In the genomic region with DNA sequence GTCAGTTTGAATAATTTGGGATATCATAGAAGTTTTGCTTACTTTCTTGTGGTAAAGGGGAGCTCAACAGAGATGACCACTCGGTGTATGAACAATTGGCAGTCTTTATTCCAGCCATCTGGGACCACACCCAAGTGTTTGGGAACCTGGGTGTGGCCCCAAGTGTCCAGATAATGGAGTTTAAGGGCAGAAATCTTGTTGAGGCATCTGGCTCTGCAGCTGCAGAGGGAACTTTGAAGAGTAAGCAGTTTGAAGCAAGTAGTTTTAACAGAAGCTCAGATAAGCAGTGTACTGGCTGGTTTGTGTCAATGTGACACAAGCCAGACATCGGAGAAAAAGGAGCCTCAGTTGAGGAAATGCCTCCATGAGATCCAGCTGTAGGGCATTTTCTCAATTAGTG, we compare ENCODE assay signal across 17 mouse cellular contexts. TPM values are rescaled to one million over a fixed set of nuclear protein-coding genes. Genes with fewer than 3 reads are reported as not detected.
DNase-seq lines count a peak whose midpoint lies in the region; ATAC-seq and TF ChIP-seq lines count a peak whose summit lies in the region.
"Had no signal": no experiment of that assay in that cellular context is flagged by ENCODE, and none has a peak within 500 bp of the region (broad histone marks: within the 10 kb centered on the region; RNA-seq: fewer than 3 reads in every experiment).

No protein-coding gene starts in this region.

- no peak for TF ChIP-seq CTCF in lung, postnatal 0 days (IDR thresholded peaks at IDR 0.05)

- H3K27ac ChIP-seq in lung, postnatal 0 days (ENCODE audit: low read length), result no peak overlapping the region
- no peak overlapping the region for H3K27ac ChIP-seq in embryonic facial prominence, embryonic 11.5 days (replicated peaks; ENCODE audit: low read depth, low read length)
- H3K27ac ChIP-seq: hindbrain, embryonic 10.5 days had no signal

- intact Hi-C loops in heart, postnatal 10 days (cut with DNase I), result no loop called here

- H3K79me2 ChIP-seq in myocyte (ENCODE audit: control insufficient read depth, insufficient read depth), result no peaks in the 10 kb centered on the region

- H3K27me3 ChIP-seq in lung, postnatal 0 days (replicated peaks; ENCODE audit: insufficient read depth, low read length), result 0 out of 2 replicates have a peak, but pooled peaks cover 3% of the 10 kb centered on the region
- no peaks in the 10 kb centered on the region for H3K27me3 ChIP-seq in embryonic facial prominence, embryonic 11.5 days (ENCODE audit: control insufficient read depth, insufficient read depth, low read length)
- H3K27me3 ChIP-seq in myocyte (ENCODE audit: control insufficient read depth, insufficient read depth, insufficient read length), result peaks cover 6% of the 10 kb centered on the region

- no peak for ATAC-seq in lung, postnatal 0 days
- no peak for ATAC-seq in embryonic facial prominence, embryonic 11.5 days (replicated peaks; ENCODE audit: insufficient number of reproducible peaks, low FRiP score, low TSS enrichment, low read depth)

- DNase-seq in lung, postnatal 0 days (ENCODE audit: low spot score), result peak; percentile 25
- no peak for DNase-seq in lung, postnatal 10 days
- DNase-seq in embryonic facial prominence, embryonic 11.5 days (ENCODE audit: low spot score), result peak; percentile 33
- peak; percentile 15 to 24 for DNase-seq in heart, postnatal 10 days
- no peak for DNase-seq in Muller cell, postnatal 12 days (ENCODE audit: inconsistent ontology term)
- no peak for DNase-seq in cerebellum, postnatal 10 days
- DNase-seq in thymus, postnatal 14 days, result no peak
- DNase-seq: cerebellum, postnatal 25 days; kidney, adult 11 months; left cerebral cortex, postnatal 4 days; lung, postnatal 36 days had no signal

- TF ChIP-seq EP300 in lung, postnatal 0 days (IDR thresholded peaks at IDR 0.05), result no peak

- H3K4me2 ChIP-seq in lung, postnatal 0 days (replicated peaks; ENCODE audit: low read depth, low read length), result no peak overlapping the region
- H3K4me2 ChIP-seq in embryonic facial prominence, embryonic 11.5 days (ENCODE audit: low read depth, low read length), result no peak overlapping the region
- peak overlapping the region; percentile 36 for H3K4me2 ChIP-seq in myocyte (ENCODE audit: low read depth)

- H3K9me3 ChIP-seq in lung, postnatal 0 days (ENCODE audit: low read length), result no peaks in the 10 kb centered on the region
- no peaks in the 10 kb centered on the region for H3K9me3 ChIP-seq in embryonic facial prominence, embryonic 11.5 days (replicated peaks; ENCODE audit: control insufficient read depth, low read length)
- H3K9me3 ChIP-seq: hindbrain, embryonic 10.5 days had no signal

- H3K36me3 ChIP-seq in lung, postnatal 0 days (ENCODE audit: insufficient read depth, low read length), result no peaks in the 10 kb centered on the region
- H3K36me3 ChIP-seq in embryonic facial prominence, embryonic 11.5 days (replicated peaks; ENCODE audit: control insufficient read depth, insufficient read depth, low read depth, low read length), result no peaks in the 10 kb centered on the region
- H3K36me3 ChIP-seq in myocyte (ENCODE audit: control insufficient read depth, insufficient read depth), result no peaks in the 10 kb centered on the region
- H3K36me3 ChIP-seq: hindbrain, embryonic 10.5 days had no signal

- H3K9ac ChIP-seq in lung, postnatal 0 days (replicated peaks; ENCODE audit: low read depth), result no peak overlapping the region
- no peak overlapping the region for H3K9ac ChIP-seq in embryonic facial prominence, embryonic 11.5 days (replicated peaks; ENCODE audit: low read length)

- H3K4me1 ChIP-seq in lung, postnatal 0 days (ENCODE audit: insufficient read depth, low read depth, low read length), result no peaks in the 10 kb centered on the region
- H3K4me1 ChIP-seq in embryonic facial prominence, embryonic 11.5 days (ENCODE audit: control insufficient read depth, insufficient read depth, low read length), result no peaks in the 10 kb centered on the region
- H3K4me1 ChIP-seq: hindbrain, embryonic 10.5 days had no signal

- TF ChIP-seq POLR2A in myocyte (IDR thresholded peaks at IDR 0.05; ENCODE audit: insufficient read length, low read depth), result no peak

- no peak overlapping the region for H3ac ChIP-seq in myocyte (ENCODE audit: control insufficient read depth, insufficient read length)

- H3K4me3 ChIP-seq in lung, postnatal 0 days (ENCODE audit: low read depth, low read length), result no peak overlapping the region
- H3K4me3 ChIP-seq in embryonic facial prominence, embryonic 11.5 days (ENCODE audit: low read depth, low read length), result no peak overlapping the region
- H3K4me3 ChIP-seq in myocyte, result no peak overlapping the region
- H3K4me3 ChIP-seq: hindbrain, embryonic 10.5 days had no signal

- WGBS in lung, postnatal 0 days, result 43% methylated on average over 2 of the region's 2 CpGs
- 61% methylated on average over 2 of the region's 2 CpGs for WGBS in embryonic facial prominence, embryonic 11.5 days

TF ChIP-seq in myocyte, 11 proteins besides CTCF, POLR2A, EP300 and RAD21:
- TF ChIP-seq POLR2AphosphoS2 (IDR thresholded peaks at IDR 0.05; ENCODE audit: insufficient read length, low read depth), result no peak
- no peak for TF ChIP-seq CEBPB (IDR thresholded peaks at IDR 0.05; ENCODE audit: insufficient read depth, poor library complexity, severe bottlenecking)
- no peak for TF ChIP-seq REST (IDR thresholded peaks at IDR 0.05; ENCODE audit: insufficient read depth, insufficient read length)
- no peak for TF ChIP-seq TCF12 (IDR thresholded peaks at IDR 0.05; ENCODE audit: insufficient read depth, poor library complexity, severe bottlenecking)
- TF ChIP-seq TCF3 (IDR thresholded peaks at IDR 0.05; ENCODE audit: insufficient read length, low read depth), result no peak
- no peak for TF ChIP-seq MYOG (IDR thresholded peaks at IDR 0.05; ENCODE audit: control insufficient read depth in 1 of 3, insufficient read depth in 1 of 3, insufficient read length in 2 of 3, low read depth in 2 of 3)
- no peak for TF ChIP-seq SRF (IDR thresholded peaks at IDR 0.05; ENCODE audit: control insufficient read depth, insufficient read length, low read depth)
- TF ChIP-seq E2F4 (IDR thresholded peaks at IDR 0.05; ENCODE audit: insufficient read depth), result no peak
- no peak for TF ChIP-seq MYOD1 (IDR thresholded peaks at IDR 0.05; ENCODE audit: control insufficient read depth in 1 of 3, insufficient read length in 2 of 3, low read depth in 2 of 3)
- no peak for TF ChIP-seq USF1 (IDR thresholded peaks at IDR 0.05; ENCODE audit: low read depth)
- no peak for TF ChIP-seq MAX (IDR thresholded peaks at IDR 0.05; ENCODE audit: low read depth)

RNA-seq across cellular contexts. Expression of a gene that starts 7.5 kb away (rescaled TPM):
- not detected in 2 replicates for polyA plus RNA-seq in lung, postnatal 0 days (2015; fragmentation: Nextera tagmentation; extraction: Ambion mirVana)
- polyA plus RNA-seq in embryonic facial prominence, embryonic 11.5 days (2014; fragmentation: Nextera tagmentation; extraction: Ambion mirVana), result not detected in 2 replicates
- total RNA-seq in heart, postnatal 10 days (2021), result not detected
- not detected for polyA plus RNA-seq in myocyte (2012; fragmentation: generic; extraction: Trizol)
- total RNA-seq: layer of hippocampus, adult 18-20 months; left cerebral cortex, postnatal 4 days had no signal
- polyA plus RNA-seq: C2C12; hindbrain, embryonic 10.5 days; stomach, embryonic 14.5 days; urinary bladder, adult 2 months had no signal

RNA-seq across cellular contexts. Expression of a gene that starts 25.4 kb away (rescaled TPM):
- 73.5 and 76.5 TPM in 2 replicates for polyA plus RNA-seq in lung, postnatal 0 days (2015; fragmentation: Nextera tagmentation; extraction: Ambion mirVana)
- polyA plus RNA-seq in embryonic facial prominence, embryonic 11.5 days (2014; fragmentation: Nextera tagmentation; extraction: Ambion mirVana), result 89.3 and 92.7 TPM in 2 replicates
- total RNA-seq in heart, postnatal 10 days (2021), result 100 to 1,000 TPM; 112 to 129 TPM
- 20.2 TPM for polyA plus RNA-seq in myocyte (2012; fragmentation: generic; extraction: Trizol)

RNA-seq across cellular contexts. Expression of a gene that starts 48.8 kb away (rescaled TPM):
- 70.5 and 81.6 TPM in 2 replicates for polyA plus RNA-seq in lung, postnatal 0 days (2015; fragmentation: Nextera tagmentation; extraction: Ambion mirVana)
- 95.7 and 96.1 TPM in 2 replicates for polyA plus RNA-seq in embryonic facial prominence, embryonic 11.5 days (2014; fragmentation: Nextera tagmentation; extraction: Ambion mirVana)
- 10 to 100 TPM; 83.4 to 83.7 TPM for total RNA-seq in heart, postnatal 10 days (2021)
- 72.2 TPM for polyA plus RNA-seq in myocyte (2012; fragmentation: generic; extraction: Trizol)

RNA-seq across cellular contexts. Expression of a gene that starts 49.1 kb away (rescaled TPM):
- polyA plus RNA-seq in lung, postnatal 0 days (2015; fragmentation: Nextera tagmentation; extraction: Ambion mirVana), result 9.1 and 12.1 TPM in 2 replicates
- polyA plus RNA-seq in embryonic facial prominence, embryonic 11.5 days (2014; fragmentation: Nextera tagmentation; extraction: Ambion mirVana), result 14.7 and 19.3 TPM in 2 replicates
- 10 to 100 TPM; 45.1 to 49.3 TPM for total RNA-seq in heart, postnatal 10 days (2021)
- 24.8 TPM for polyA plus RNA-seq in myocyte (2012; fragmentation: generic; extraction: Trizol)

Comparison
In these comparisons a context has a peak if more than half of its experiments do, and no peak if none do; other contexts are left out.
1. DNase-seq: peak in lung, postnatal 0 days (single experiment), embryonic facial prominence, embryonic 11.5 days (single experiment) and heart, postnatal 10 days (2 of 2); none in lung, postnatal 10 days (single experiment), Muller cell, postnatal 12 days (single experiment), cerebellum, postnatal 10 days (0 of 2) and thymus, postnatal 14 days (single experiment).